Mouse (Mus musculus) spleen, adult 2 months (tissue): Measurements from ENCODE around the gene Hfe.

Experiments used
- CTCF ChIP-seq: fragments of 200-500 bp; IDR thresholded peaks from 2 replicates; pipeline ENCODE4 v1.5.1; 2011; ENCODE audit warnings: mild to moderate bottlenecking, inconsistent platforms; ENCODE audit not compliant: insufficient read depth, insufficient read length, insufficient replicate concordance; ENCODE audit errors: extremely low read depth
- POLR2A ChIP-seq: fragments of 200-500 bp; IDR thresholded peaks from 2 replicates; pipeline ENCODE4 v1.6.1; 2011; ENCODE audit warnings: low read depth, low read length, inconsistent platforms

DNA sequence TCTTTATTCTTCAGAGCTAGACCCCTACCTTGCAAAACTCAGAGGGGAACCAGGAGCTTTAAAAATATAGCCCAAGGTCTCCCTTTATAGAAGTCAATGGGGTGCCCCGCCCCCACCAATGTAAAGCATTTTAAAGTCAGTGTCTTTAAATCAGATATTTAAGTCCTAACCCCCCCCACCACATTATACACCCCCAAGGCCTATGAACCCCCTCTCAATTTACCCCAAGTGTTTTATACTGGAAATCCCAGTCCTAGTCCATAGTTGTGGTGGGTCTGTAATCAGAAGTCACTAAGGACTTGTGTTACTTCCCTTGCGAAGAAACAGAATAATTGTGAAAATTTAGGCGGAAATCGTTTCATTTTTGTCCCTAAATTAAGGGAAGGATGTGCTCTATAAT lies 27.4 kb upstream of the Hfe start:
- TF ChIP-seq POLR2A (no peak), CTCF (no peak)
